Mouse (Mus musculus): ENCODE data around the gene Unc80. TPM values are rescaled to one million over a fixed set of nuclear protein-coding genes. Genes with fewer than 3 reads are reported as not detected.

Unc80 gene
- polyA plus RNA-seq, 1 experiment from 2014 or later: 0.34 TPM

DNA sequence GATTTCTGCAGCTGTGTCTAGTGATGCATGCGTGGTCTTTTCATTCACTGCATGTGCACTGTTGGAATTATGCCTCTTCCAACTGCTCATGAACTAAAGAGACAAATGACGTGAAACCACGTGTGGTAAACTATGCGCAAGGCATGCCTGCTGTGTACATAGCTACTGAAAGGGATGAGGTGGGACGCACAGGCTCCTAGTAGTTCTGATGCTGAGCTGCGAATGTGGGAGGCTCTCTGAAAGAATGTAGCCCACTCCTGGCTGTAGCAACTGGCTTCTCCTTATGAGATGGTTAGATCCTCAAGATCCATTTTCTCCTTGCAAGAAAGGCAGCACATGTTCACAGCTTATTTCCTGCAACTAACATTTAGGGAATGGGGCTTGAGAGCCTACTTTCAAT, 24.9 kb downstream of the Unc80 start:
- 82% methylated on average over 6 of the region's 6 CpGs for WGBS
- no peak for ATAC-seq
- no peak overlapping the region for H3K27ac ChIP-seq

DNA sequence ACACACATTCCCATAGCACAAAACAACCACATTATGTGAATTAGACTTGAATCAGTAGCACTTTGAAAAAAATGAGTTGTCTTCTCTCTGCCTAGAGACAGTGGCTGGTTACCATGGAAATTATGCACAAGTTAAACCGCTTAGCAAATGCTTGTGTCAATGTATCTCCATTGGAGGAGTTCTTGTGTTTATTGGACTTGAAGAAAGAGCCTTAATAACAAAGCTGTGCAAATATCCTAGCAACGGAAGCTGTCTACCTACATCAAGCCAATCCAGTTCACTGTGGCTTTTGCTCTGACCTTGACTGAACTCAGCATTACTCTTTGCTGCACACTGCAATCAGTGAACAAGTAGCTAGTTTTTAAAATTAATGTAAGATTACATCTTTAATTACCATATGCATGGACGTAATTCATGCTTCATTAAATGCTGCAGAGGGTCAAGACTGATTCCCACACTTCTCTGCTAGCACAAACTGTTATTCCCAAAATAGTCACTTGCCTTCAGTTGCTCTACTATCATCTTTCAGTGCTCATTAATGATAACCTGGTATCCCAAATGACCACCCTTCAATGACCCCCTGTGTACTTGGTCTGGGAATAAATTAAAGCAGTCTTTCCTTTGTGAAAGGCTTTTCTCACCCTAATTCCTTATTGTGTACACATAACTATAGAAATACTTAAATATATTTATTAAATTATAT, 27.3 kb downstream of the Unc80 start:
- ATAC-seq: no peak
- Histone ChIP-seq H3K27me3 (replicated peaks) (no peaks in the 10 kb centered on the region), H3K36me3 (no peaks in the 10 kb centered on the region), H3K27ac (no peak overlapping the region), H3K4me2 (replicated peaks) (no peak overlapping the region), H3K9me3 (no peaks in the 10 kb centered on the region), H3K4me3 (replicated peaks) (no peak overlapping the region), H3K4me1 (replicated peaks) (no peaks in the 10 kb centered on the region), H3K9ac (no peak overlapping the region)
- WGBS: 53% methylated on average over 3 of the region's 3 CpGs

More for the DNA sequence above, 24.9 kb downstream of the Unc80 start:
- no peaks in the 10 kb centered on the region for H3K36me3 ChIP-seq
- H3K9me3 ChIP-seq: no peaks in the 10 kb centered on the region
- H3K9ac ChIP-seq: no peak overlapping the region
- H3K27me3 ChIP-seq (replicated peaks): no peaks in the 10 kb centered on the region
- H3K4me3 ChIP-seq (replicated peaks): no peak overlapping the region
- no peaks in the 10 kb centered on the region for H3K4me1 ChIP-seq (replicated peaks)
- no peak overlapping the region for H3K4me2 ChIP-seq (replicated peaks)

DNA sequence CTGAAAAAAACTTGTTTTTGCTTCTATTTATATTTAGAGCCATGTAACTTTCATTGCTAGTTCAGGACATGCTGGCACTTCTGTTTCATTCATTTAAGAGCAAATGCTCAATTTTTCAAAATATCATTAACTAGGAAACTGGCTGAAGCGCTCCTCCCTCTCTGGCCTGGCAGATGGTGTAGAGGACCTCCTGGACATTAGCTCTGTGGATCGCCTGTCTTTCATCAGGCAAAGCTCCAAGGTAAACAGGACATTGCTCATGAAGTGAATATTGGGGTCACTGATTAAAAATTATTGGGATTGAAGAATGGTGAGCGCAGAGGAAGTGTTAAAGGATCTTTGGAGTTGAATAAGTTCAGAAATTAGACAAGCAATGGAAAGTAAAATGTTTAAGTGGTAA, 82.6 kb downstream of the Unc80 start:
- Histone ChIP-seq H3K27ac (no peak overlapping the region), H3K4me3 (replicated peaks) (no peak overlapping the region), H3K9me3 (no peaks in the 10 kb centered on the region), H3K4me2 (replicated peaks) (no peak overlapping the region), H3K27me3 (replicated peaks) (no peaks in the 10 kb centered on the region), H3K9ac (no peak overlapping the region), H3K36me3 (no peaks in the 10 kb centered on the region), H3K4me1 (replicated peaks) (no peaks in the 10 kb centered on the region)
- 70% methylated on average over 3 of the region's 3 CpGs for WGBS
- ATAC-seq: no peak

DNA sequence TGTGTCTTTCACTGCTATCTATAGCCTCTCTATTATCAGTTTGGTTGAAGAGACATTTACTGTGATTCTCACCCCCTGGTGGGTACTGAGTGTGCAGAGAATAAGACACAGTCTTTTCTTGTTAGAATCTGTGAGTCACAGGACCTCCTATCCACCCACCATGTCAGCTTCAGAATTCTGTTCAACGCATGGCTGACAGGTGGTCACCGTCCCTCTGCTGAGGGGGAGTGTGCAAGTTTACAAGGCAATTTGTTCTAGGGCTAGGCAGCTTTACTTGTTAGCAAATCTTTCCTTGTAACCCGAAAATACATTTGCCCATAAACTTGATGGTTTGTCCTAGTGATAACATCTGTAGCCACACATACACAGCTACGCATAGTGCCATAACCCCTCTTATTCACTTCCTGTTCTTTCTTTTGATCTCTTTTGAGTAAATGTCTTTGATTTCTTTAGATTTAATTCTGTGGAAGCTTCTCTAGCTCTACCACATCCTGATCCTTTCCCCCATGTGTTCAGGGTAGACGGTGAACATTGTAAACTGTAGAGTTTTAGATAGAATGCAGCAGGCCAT, 84.3 kb downstream of the Unc80 start:
- no peaks in the 10 kb centered on the region for H3K4me1 ChIP-seq (replicated peaks)
- no peak overlapping the region for H3K4me2 ChIP-seq (replicated peaks)
- H3K27ac ChIP-seq: no peak overlapping the region

DNA sequence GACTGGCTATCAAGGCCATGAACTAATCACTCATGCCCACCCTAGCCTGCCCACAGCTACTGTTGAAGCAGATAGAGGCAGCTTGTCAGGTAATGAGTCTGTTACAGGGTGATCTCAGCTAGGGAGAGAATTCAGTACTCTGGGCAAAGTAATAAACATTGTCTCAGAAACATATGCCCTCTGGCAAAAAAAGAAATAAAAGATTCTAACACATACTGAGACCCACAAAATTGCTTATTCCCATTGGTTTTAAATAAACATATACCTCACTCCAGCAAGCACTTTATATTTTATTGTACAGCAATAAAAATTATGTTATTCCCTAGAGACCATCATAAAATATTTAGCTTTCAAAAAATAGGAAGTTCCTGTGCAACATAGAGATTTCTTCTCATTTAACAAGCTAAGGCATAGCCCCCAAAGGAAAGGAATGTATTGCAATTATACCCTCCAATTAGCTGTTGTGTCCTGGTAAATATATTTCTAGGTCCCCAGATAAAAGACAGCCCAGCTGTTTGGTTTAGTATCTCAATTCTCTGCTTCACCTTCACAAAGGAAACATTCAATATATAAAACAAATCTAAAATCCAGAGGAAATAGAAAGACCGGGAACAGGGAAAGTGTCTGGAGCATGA, 93.6 kb downstream of the Unc80 start:
- Histone ChIP-seq H3K9me3 (no peaks in the 10 kb centered on the region), H3K27ac (no peak overlapping the region), H3K27me3 (replicated peaks) (no peaks in the 10 kb centered on the region), H3K4me3 (replicated peaks) (no peak overlapping the region), H3K4me1 (replicated peaks) (no peaks in the 10 kb centered on the region), H3K9ac (no peak overlapping the region), H3K36me3 (no peaks in the 10 kb centered on the region), H3K4me2 (replicated peaks) (no peak overlapping the region)
- ATAC-seq: no peak
- WGBS: 81% methylated on average over 1 of the region's 1 CpGs

More for the DNA sequence above, 84.3 kb downstream of the Unc80 start:
- H3K27me3 ChIP-seq (replicated peaks): no peaks in the 10 kb centered on the region
- no peak overlapping the region for H3K4me3 ChIP-seq (replicated peaks)
- no peak overlapping the region for H3K9ac ChIP-seq
- no peaks in the 10 kb centered on the region for H3K9me3 ChIP-seq
- WGBS: 61% methylated on average over 5 of the region's 5 CpGs
- ATAC-seq: no peak
- no peaks in the 10 kb centered on the region for H3K36me3 ChIP-seq

DNA sequence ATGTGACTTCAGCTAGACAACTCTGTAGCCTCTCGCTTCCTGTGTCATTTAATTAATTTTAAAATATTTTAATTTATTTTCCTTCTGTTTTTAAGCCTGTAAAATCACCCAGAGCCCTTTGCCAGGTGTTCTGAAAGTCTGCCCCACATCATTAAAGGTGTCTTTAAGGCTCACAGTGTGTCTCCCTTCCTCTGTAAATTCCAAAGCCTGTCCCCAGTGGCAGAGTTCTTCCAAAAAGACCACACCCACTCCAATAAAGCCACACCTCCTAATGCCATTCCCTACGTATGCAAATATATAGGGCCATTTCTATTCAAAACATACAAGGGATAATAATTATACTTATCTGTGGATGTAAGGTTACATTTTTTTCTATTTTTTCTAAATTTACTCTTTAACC, 94.2 kb downstream of the Unc80 start:
- Histone ChIP-seq H3K4me1 (replicated peaks) (no peaks in the 10 kb centered on the region), H3K27me3 (replicated peaks) (no peaks in the 10 kb centered on the region), H3K27ac (no peak overlapping the region), H3K4me2 (replicated peaks) (no peak overlapping the region), H3K9ac (no peak overlapping the region), H3K4me3 (replicated peaks) (no peak overlapping the region), H3K36me3 (no peaks in the 10 kb centered on the region), H3K9me3 (no peaks in the 10 kb centered on the region)
- no peak for ATAC-seq
- WGBS: 84% methylated on average over 2 of the region's 2 CpGs

DNA sequence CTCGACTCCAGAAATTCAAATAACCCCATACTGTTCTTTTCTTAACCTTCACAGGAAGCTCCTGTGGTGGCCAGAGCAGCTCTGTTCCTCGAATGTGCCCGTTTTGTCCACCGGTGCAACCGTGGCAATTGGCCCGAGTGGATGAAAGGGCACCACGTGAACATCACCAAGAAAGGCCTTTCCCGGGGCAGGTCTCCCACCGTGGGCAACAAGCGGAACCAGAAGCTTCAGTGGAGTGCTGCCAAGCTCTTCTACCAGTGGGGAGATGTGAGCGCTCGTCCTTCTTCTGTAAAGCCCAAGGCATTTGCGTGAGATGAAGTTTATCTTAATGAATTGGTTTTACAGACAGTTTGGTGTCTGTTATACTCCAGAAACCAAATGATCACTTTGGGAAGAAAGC, 101.6 kb downstream of the Unc80 start:
- ATAC-seq: no peak
- Histone ChIP-seq H3K4me3 (replicated peaks) (no peak overlapping the region), H3K9me3 (no peaks in the 10 kb centered on the region), H3K4me2 (replicated peaks) (no peak overlapping the region), H3K27ac (no peak overlapping the region), H3K27me3 (replicated peaks) (no peaks in the 10 kb centered on the region), H3K9ac (no peak overlapping the region), H3K36me3 (no peaks in the 10 kb centered on the region), H3K4me1 (replicated peaks) (no peaks in the 10 kb centered on the region)
- WGBS: 87% methylated on average over 13 of the region's 13 CpGs

DNA sequence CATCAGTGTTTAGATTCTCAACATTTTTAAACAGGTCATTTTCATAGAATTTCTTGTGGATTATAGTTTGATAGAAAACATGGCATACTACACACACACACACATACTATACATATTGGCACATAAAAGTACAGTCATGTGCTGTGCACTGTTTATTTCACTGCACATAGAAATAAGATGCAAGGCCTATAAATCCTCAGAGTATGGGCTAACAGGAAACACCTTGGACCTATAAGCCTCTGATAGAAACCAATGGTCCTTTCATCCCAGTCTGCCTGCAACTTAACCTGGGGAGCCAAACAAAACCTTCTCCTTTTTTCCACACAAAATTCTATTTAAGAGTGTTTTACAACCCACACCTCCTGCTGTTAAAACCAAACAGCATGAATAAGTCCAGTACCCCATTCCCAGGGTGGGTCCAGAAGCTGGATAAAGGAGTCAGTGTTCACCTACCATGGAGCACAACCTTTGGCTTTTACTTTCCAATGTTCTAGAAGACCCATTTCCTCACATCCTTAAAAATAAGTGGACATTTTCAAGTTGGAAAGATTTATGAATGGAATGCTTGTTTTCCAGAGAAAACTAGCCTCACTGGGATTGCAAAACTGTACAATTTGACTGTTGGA, 129.1 kb downstream of the Unc80 start:
- no peak overlapping the region for H3K4me2 ChIP-seq (replicated peaks)
- no peak overlapping the region for H3K4me3 ChIP-seq (replicated peaks)
- H3K4me1 ChIP-seq (replicated peaks): no peaks in the 10 kb centered on the region
- no peaks in the 10 kb centered on the region for H3K36me3 ChIP-seq
- no peak overlapping the region for H3K9ac ChIP-seq
- H3K9me3 ChIP-seq: no peaks in the 10 kb centered on the region
- no peak for ATAC-seq
- H3K27me3 ChIP-seq (replicated peaks): no peaks in the 10 kb centered on the region
- no peak overlapping the region for H3K27ac ChIP-seq

DNA sequence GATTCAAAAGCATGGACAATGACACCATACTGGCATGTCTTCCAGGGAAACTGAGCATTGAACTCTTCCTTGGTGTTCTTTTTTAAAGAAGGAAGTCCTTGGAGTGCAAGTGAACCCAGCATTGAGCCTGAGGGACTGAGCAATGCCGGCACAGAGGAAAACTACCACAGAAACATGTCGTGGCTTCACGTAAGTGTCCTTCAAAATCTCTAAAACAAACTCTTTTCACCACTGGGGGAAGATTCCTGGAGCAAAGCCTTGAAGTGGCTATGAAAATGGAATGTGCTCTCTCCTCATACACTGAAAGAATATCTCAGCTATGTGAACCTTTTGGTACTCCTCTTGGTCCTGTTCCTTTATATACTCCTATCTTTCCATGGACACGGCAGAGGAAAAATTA, 140.1 kb downstream of the Unc80 start:
- ATAC-seq: no peak
- H3K27ac ChIP-seq: no peak overlapping the region
- WGBS: 85% methylated on average over 4 of the region's 4 CpGs
- H3K36me3 ChIP-seq: no peaks in the 10 kb centered on the region
- no peaks in the 10 kb centered on the region for H3K9me3 ChIP-seq
- H3K9ac ChIP-seq: no peak overlapping the region
- H3K4me1 ChIP-seq (replicated peaks): no peaks in the 10 kb centered on the region
- no peaks in the 10 kb centered on the region for H3K27me3 ChIP-seq (replicated peaks)
- no peak overlapping the region for H3K4me3 ChIP-seq (replicated peaks)
- no peak overlapping the region for H3K4me2 ChIP-seq (replicated peaks)

DNA sequence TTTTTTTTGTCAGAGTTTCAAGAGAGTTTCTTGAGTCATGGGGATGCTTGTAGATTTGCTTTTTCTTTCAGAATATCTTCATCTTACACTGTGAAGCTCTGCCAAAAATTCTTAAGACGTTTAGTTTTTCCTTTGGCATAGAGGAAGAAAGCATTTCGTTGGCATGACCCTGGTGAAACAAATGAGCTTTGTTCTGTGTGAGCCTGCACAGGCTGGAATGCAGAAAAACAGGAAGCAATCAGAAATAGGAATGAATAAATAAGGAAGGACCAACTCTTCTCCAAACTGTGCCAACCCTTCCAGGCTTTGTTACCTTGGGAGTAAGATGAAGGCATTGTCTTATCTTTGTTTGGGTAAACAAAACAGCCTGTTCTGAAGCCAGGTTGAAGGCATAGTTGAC, 149.0 kb downstream of the Unc80 start:
- no peak for ATAC-seq
- 48% methylated on average over 2 of the region's 2 CpGs for WGBS
- no peaks in the 10 kb centered on the region for H3K4me1 ChIP-seq (replicated peaks)
- H3K4me2 ChIP-seq (replicated peaks): no peak overlapping the region
- H3K27me3 ChIP-seq (replicated peaks): no peaks in the 10 kb centered on the region
- H3K4me3 ChIP-seq (replicated peaks): no peak overlapping the region
- no peak overlapping the region for H3K9ac ChIP-seq
- H3K36me3 ChIP-seq: no peaks in the 10 kb centered on the region
- H3K27ac ChIP-seq: no peak overlapping the region
- H3K9me3 ChIP-seq: no peaks in the 10 kb centered on the region

DNA sequence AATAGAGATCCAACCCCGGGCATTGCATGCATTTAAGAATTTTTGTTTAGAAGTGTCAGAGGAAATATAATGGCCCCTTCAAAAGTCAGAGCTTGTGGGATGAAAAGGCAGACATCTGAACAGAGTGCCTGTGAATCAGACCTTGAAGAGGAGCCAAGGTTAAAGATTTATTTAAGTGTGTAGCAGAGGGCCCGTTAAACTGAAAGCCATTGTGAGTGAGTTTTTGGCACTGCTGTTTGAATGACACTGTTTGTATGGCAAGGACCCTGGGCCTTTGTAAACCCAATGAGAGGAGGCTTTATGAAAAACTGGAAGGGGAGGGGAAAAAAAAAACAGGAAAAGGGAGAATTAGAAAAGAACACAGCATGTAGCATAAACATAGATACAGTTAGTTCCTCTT, 170.0 kb downstream of the Unc80 start:
- no peaks in the 10 kb centered on the region for H3K9me3 ChIP-seq
- no peak overlapping the region for H3K4me3 ChIP-seq (replicated peaks)
- 58% methylated on average over 2 of the region's 2 CpGs for WGBS
- H3K27me3 ChIP-seq (replicated peaks): no peaks in the 10 kb centered on the region
- no peak overlapping the region for H3K4me2 ChIP-seq (replicated peaks)
- no peaks in the 10 kb centered on the region for H3K36me3 ChIP-seq
- ATAC-seq: no peak
- H3K4me1 ChIP-seq (replicated peaks): no peaks in the 10 kb centered on the region
- no peak overlapping the region for H3K27ac ChIP-seq
- no peak overlapping the region for H3K9ac ChIP-seq

DNA sequence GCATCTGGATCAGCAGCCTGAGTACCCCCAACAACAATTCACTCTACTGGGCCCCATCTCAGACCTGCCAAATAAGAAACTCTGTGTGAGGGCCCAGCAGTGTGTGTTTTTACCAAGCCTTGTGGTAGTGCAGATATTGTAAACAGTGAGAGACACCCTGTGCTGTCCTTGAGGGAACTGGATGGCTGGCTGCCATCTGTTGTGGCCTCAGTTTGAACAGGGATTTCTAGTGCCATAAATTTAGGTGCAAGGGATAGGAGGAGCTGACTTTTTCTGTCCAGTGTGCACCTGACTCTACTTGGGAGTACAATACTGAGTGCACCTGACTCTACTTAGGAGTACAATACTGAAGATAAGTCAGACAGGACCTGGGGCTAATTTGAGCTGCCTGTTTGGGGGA, 178.7 kb downstream of the Unc80 start:
- H3K27me3 ChIP-seq (replicated peaks): no peaks in the 10 kb centered on the region
- H3K9ac ChIP-seq: no peak overlapping the region
- no peak overlapping the region for H3K27ac ChIP-seq
- ATAC-seq: peak; percentile 66; the same call in 1 of the 2 replicates
- H3K4me2 ChIP-seq (replicated peaks): no peak overlapping the region
- H3K4me3 ChIP-seq (replicated peaks): no peak overlapping the region
- H3K9me3 ChIP-seq: no peaks in the 10 kb centered on the region
- no peaks in the 10 kb centered on the region for H3K4me1 ChIP-seq (replicated peaks)
- H3K36me3 ChIP-seq: no peaks in the 10 kb centered on the region
